Mouse (Mus musculus): ENCODE measurements around the gene Cacnb1.

Cacnb1 gene

DNA sequence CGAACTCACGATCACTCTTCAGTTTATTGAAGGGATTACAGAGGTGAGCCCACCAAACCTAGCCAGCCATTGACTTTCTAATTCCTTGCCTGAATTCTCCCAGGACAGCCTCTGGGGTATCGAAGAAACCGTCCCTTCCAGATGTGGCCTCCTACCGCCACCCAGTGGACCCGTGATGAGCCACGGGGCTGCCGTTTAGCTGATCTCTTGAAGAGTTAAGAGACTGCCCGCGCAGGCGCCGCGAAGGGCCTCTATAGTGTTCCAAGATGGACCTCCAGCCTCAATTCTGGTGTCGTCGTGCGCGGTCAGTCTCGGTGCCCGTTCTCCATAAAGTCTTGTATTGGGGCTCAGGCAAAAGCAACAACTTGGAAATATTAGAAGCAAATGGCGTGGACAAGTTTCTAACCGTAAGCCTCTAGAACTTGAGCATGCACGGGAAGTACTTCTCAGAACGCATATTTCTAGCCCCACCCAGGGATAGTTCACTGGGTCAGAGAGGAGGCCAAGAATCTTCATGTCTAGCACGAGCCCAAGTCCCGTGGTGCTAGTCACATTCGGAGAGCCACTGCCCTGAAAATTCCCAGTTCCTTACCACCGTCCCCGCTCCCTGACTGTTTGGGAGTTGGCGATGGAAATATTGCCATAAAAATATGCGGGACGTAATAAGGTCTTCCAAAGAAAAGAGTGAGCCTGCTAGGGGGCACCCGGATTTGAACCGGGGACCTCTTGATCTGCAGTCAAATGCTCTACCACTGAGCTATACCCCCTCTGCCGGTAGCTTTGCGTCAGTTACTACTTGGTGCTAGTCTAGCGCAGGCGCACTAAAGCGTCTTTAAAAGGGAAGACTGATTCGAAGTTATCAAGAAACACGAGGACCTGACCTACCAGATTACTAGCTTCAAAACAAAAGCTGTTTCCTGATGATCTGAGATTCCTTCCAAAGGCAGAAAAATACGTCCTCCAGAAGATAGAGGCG, 35.0 kb downstream of the Cacnb1 start:
- peak; percentile 87 for DNase-seq (ENCODE audit: low read depth, low spot score)

DNA sequence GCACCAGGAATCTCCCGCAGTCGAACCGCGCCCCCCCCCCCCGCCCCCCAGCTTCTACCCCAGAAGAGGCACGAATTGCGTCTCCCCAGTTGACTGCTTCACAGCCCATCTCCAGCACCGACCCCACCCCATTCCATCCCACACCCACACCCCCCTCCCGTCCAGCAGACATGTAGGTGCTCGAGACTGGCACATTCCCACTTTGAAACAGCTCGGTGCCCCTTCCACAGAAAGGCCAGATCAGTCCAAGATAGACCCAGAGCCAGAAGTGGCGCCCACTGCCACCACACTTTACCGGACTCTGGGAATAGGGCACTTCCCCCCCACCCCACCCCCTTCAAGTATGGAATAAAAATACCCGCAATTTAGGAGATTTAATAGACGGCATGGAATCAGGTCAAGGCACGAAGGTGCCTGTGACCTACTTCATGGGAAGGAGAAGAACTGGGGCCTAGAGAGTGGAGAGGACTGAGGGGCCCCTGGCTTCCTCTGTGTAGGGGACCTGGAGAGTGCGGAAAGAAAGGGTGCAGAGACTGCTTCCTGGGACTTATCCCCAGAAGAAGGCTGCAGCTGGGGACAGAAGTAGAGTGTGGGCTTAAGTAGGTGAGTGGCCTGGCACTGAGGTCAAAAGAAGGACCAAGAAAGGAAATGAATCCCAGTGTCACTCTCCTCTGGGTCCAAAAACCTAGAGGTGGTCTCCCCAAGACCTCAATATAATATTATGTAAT, 35.9 kb downstream of the Cacnb1 start:
- no peak for DNase-seq (ENCODE audit: low read depth, low spot score)

DNA sequence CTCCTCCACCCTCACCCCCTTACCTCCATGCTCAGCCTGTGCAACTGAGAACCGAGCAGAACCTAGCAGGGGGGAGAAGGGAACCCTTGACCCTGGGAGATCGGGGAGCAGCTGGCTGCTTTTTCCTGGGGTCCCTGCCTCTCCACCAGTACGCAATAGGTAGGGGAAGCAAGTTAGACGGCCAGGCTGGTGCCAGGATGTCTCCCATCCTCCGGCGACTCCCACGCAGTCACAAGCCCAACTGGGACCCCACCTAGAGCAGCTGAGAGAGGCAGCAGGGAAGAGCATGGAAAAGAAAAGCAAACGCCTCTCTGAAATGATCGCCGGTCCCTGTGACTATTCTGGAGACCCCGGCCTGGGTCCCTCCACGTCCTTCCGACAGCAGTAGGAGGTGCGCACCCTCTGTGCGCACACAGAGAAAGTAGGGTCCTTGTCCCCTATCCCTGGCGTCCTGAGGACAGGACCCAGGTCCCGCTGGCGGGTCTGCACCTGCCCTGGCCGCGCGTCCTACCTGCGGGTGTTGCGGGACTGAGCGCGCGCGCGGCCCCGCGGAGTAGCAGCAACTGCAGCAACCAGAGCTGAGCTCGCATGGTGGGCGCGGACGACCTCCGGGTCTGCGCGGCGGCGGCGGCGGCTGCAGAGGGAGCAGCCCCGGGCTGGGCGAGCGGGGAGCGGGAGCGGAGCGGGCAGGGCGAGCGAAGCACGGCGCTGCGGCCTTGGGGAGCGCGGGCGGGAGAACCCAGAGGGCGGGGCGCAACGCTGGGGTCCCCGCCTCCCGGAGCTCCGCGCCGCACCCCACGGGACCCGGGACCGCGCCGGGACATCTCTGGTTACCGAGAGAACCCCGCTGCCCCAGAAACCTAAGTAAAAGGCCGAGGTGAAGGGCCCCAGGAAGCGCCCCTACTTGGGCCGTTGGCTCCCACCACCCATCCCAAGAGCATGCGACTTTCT, 36.8 kb downstream of the Cacnb1 start, which contains the start of gene Plxdc1:
Plxdc1 (minus strand) TSS at position 718 of the 951 bp plus-strand sequence.
- DNase-seq (ENCODE audit: low read depth, low spot score): no peak

DNA sequence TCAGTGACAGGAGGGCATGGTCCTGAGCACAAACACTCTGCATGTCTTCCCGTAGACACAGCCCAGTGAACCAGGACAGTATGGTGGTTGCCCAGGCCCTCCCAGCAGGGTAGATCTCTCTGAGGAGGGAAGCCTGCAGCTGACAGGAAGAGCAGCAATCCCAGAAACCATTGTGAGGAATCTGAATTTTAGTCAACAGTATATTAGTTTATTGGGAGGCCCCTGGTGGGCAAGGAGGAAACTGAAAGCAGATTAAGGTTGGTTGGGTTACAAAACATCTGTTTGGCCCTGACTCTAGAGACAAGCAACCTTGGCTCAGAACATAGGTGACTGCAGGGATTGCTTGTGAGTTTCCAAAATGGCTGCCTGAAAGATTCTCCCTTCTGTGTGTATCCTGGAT, 38.9 kb downstream of the Cacnb1 start:
- DNase-seq (ENCODE audit: low read depth, low spot score): no peak

DNA sequence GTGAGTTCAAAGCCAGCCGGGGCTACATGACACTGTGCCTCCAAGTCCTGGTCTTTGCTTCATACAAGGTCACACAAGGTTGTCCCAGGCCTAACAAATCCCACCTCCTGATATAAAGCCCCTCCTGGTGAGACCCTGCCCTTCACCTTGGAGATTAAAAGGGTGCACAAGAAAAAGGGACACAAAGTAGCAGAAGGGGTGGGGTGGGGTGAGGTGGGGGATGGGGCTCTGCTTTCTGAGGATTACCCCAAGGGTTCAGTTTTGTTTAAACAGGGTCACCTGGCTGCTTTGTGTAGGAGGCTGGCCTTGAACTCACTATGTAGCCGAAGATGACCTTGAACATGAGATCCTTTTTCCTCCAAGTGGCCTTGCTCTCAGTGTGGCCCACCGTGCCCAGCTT, 39.3 kb downstream of the Cacnb1 start:
- no peak for DNase-seq (ENCODE audit: low read depth, low spot score)

DNA sequence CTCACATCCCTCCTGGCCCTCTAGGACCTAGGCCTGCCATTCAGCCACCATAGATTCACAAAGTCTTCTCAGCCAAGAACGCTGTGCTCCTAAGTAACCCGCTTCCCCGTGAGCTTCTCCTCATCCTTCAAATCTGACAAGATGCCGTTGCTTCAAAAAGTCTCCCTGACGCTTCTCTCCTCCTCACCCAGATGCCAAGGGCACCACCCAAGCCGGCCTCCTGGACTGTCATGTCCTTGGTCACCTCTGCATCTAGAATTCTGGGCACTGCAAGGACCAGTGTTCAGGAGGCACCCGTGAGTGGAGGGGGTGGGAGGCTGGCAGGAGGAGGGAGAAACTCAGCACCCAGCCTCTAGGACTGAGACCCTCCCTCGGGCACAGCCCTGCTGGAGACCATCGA, 40.1 kb downstream of the Cacnb1 start:
- no peak for DNase-seq (ENCODE audit: low read depth, low spot score)

DNA sequence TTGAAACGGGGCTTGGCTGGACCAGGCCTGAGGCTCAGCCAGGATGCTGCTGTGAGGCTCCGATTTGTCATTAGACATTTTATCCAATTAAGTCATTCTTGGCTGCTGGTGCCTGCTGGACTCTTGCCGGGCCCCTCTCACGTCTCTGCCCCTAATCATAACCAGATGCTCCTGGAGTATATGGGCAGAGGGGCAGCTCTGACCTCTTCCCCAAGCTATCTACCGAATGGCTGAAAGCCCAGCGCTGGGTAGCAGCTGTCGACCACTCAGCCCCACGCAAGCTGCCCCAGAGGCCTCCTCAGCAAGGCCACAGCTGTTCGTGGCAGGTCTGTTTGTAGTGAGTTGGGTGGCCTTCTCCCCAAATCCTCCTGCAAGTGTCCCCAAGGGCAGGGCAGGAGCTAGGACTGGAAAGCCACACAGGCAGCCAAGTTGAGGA, 42.3 kb downstream of the Cacnb1 start:
- no peak for DNase-seq (ENCODE audit: low read depth, low spot score)

DNA sequence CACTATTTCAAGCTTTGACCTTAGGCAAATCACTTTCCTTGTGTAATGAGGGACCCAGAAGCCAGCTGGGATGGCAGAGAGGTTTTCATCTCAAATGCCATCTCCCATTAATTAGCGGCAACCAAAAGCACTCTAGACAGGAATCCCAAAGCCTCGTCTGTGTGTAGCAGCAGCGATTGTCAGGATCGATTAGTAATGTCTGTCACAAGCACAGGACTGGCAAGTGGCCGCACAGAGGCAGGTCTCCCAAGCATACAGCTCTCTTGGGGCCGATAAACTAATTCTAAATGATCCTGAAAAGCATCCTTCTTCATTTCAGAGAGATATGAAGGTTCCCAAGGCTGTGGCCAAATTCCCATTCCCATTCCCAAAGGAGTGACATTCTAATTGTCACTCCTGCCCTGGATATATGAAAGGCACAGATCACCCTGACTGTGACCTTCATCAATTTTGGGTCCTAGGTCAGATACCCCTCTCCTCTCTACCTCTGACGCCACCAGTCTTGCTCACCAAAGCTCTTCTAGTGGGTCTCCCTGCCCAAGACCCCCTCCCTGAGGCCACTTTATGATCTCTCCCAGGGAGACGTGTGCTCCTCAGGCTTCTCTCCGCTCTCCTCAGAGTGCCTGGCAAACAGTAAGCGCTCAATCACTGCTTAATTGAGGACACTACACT, 42.9 kb downstream of the Cacnb1 start:
- no peak for DNase-seq (ENCODE audit: low read depth, low spot score)

DNA sequence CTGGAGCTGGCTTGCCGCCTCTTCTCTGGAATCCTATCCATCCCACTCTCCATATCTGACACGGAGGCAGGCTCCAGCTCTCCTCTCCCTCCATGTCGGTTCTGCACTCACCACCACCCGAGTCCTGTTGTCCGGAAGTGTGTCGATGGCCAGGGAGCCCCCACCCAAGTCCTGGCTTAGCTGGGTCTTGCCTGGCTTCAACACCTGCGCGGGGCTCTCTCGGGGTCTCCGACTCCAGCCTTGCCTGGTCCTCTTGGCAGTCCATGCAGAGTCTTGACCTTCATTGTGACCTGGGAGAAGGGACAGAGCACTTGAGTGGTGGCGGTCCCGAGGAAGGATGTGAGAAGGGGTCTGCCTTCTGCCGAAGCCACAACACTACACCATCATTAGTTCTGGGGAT, 44.4 kb downstream of the Cacnb1 start:
- no peak for DNase-seq (ENCODE audit: low read depth, low spot score)

DNA sequence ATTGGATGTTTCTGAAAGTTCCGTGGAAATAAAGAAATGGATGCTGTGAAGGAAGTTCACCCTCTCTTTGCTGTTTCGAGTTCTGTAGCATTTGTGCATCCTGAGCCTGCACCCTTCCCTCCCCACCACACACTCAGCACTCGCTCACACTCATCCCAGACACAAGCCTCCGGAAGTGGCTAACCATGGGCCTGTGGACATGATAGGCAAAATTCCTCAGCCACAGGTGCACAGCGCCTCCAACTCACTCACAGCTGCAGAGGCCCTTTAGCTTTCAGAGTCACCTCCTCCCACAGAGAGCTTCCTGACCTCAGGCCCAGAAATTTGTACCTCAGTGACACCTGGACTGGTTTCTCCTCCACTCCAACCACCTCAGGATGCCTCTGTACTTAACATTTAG, 45.0 kb downstream of the Cacnb1 start:
- DNase-seq (ENCODE audit: low read depth, low spot score): no peak

DNA sequence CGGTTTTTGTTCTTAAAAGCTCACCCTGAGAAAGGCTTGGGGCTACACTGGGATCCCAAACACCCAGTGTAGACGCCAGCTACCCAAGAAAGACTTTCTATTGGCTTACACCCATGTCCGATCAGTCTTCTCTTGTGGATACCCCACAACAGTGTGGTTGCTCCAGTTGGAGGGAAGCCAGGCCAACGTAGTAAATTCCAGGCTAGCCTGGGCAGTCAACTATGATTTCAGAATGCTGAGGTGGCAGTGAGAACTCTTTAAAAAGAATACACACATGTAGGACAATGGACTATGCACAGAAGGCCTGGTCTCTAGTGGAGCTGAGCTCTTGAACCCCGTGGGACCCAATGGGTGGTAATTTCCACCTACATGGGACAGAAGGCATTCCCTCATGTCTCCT, 48.1 kb downstream of the Cacnb1 start:
- no peak for DNase-seq (ENCODE audit: low read depth, low spot score)

DNA sequence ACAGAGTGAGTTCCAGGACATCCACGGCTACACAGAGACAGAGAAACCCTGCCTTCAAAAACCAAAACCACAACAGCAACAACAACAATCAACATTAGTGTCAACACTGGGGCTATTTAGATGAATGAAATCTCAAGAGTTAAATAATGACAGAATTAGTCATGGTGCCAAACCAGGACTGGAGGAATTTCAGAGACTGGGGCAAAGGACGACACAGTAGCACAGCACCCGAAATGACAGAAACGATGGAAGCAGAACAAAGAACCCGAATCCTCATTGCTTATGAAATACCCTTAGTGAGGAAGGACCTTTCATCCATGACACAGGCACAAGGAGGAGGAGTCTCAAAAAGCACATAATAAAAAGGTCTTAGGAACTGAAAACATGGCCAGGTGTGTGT, 48.7 kb downstream of the Cacnb1 start:
- no peak for DNase-seq (ENCODE audit: low read depth, low spot score)

DNA sequence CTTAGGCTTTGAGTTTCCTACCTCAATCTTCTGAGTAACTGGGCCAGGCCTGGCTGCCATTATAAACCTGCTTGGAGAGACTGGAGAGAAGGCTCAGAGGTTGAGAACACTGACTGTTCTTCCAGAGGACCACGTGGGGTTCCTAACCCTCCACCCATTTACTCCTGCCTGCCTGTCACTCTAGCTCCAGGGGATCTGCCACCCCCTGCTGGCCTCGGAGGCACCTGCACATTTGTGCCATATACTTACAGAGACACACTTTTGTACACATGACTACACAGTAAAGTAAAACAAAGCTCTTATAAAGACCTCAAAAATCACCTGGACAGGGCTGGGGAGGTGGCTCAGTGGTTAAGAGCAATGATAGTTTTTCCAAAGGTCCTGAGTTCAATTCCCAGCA, 50.4 kb downstream of the Cacnb1 start:
- no peak for DNase-seq (ENCODE audit: low read depth, low spot score)

DNA sequence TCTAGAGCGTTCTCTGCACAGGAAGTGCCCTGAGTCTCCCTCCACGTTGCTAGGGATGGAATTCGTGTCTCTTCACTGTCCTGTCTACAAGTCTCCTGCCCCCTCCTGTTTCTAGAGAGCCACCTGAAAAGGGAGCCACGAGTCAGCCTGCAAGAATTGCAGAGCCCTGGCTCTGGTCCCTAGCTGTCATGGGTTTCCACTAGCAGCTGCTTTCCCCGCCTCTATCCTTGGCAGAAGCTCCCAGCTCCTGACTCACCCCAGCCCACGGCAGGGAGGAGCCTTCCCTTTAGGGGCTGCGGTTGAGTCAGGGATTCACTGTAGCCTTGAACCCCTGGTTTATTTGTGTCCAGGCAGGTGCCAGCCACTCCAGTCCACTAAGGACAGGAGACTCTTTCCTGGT, 51.6 kb downstream of the Cacnb1 start:
- no peak for DNase-seq (ENCODE audit: low read depth, low spot score)

DNA sequence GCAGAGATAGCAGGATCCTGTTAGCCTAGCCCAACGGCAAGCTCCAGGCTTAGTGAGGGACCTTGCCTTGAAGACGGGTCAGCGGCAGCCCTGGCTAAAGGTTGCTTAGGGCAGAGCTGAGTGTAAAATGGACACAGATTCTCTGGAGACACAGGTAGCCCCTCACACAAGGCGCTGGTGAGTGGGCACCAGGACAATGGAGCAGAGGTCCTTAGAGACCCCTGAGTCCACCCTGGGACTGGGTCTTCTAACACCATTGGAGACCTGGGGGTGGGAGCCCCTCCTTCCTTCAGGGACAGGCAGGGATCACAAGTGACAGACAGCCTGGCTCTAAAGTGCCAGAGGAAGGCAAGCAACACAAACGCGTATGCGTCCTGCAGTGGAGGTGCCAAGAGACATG, 52.1 kb downstream of the Cacnb1 start:
- DNase-seq (ENCODE audit: low read depth, low spot score): no peak

DNA sequence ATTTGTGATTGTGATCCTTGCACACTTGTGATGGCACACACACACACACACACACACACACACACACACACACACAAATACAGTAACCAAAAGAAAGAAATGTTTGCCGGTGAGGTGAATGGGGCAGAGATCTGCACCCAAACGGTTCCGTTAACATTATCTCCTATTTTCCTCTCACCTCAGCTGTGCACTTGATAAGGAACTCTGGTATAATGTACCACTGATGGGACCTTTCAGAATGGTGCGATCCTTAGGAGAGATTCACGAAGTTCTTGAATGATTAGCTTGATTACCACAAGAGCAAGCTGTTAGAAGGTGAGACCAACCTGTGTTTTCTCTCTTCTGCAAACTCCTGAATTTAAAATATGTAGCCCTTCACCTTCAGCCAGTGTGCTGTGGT, 54.4 kb downstream of the Cacnb1 start:
- DNase-seq (ENCODE audit: low read depth, low spot score): no peak

DNA sequence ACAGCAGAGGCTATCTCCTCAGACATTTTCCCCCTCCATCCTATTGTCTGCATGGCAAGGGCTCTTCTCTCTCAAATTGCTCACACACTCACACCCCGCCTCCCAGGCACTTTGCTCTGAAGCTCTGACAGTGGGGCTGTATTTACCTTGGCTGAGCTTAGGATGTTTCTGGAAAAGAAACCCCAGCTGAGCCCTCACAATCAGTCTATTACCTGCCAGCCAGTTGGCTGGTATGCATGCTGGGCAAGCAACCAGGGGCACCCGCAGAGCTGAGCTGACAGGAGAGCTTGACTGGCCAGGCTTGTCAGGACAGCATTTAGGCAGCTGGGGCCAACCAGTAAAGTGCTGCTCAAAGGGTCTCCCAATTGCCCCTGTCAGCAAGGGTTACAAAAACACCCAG, 55.7 kb downstream of the Cacnb1 start:
- DNase-seq (ENCODE audit: low read depth, low spot score): no peak

DNA sequence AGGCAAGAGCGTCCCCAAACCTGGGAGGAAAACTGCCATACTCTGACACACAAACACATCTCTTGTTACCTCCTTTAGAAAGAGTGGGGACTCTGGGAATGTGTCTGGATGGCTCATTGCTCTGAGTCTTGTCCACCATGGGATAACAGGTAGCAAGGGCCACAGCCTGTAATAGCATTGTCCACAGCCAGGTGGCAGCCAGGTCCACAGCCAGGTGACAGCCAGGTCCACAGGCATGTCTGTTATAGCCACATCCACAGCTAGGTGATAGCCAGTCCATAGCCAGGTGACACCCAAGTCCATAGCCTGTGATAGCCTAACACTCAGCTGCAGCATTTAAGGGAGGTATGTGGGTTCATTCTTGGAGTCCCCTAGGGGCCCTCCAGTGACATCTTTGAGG, 61.9 kb downstream of the Cacnb1 start:
- no peak for DNase-seq (ENCODE audit: low read depth, low spot score)

DNA sequence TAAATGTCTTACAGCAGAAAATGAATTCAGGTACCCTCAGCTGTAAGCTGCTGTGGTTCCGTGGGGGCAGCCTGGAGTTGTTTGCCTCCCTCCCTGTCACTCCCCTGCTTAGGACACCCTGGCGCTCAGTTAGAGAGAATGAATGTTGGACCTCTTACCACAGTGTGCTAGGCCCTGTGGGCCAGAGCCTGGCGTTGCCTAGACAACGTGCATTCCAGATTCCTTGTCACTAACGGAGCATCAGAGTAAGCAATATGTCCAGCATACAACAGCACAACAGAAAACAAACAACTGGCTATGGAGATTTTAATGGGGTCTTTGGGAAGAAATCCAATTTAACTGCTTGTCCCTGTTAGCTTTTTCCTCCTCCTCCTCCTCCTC, 63.5 kb downstream of the Cacnb1 start:
- no peak for DNase-seq (ENCODE audit: low read depth, low spot score)

DNA sequence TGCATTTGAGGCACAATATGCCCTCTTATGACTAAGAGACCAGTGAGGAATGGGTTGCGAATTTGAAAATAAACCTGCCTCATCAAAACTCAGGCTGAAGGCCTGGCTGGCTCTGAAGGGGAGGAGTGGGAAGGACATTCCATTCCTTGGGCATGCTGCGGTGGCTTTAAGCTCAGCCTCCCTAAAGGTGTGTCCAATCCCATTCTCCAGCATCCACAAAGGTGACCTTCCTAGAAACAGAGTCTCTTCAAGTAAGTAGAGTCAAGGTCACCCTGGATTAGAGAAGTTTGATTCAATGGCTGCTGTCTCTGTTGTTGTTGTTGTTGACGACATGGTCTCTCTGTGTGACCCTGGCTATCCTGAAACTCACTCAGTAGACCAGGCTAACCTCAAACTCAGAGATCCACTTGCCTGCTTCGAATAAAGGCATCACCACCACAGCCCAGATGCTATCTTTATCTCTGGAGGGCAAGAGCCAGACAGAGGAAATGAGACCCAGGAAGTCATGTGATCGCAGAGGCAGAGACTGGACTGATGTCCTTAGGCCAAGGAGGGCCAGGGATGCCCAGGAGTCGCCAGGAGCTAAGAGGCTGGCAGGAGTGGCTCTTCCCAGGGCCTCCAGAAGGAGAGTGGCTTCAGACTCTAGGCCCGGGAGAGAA, 64.1 kb downstream of the Cacnb1 start:
- no peak for DNase-seq (ENCODE audit: low read depth, low spot score)

Data from retina, postnatal 7 days (tissue).